Mouse (Mus musculus): Measurements from ENCODE around the gene Tiam1. TPM values are rescaled to one million over a fixed set of nuclear protein-coding genes. Genes with fewer than 3 reads are reported as not detected.

The Tiam1 gene
- polyA plus RNA-seq, 1 experiment, result 14.1 TPM

DNA sequence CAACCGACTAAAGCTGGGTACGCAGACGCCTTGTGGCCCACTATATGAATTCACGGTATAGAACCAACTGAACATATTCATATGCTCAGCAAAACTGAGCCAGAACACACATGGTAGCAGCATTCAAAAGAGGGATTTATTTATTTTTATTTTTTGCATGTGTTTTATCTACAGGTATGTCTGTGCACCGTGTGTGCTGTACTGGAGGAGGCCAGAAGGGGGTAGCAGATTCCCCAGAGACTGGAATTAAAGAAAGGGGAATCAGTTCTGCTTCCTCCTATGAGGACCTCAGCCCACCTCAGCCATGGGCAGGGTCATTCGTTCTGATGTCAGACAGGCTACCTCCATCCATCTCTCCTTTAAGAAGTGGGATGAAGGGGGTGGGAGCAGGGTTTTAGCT is 273.5 kb downstream of the Tiam1 start:
- no peak overlapping the region for H3K27ac ChIP-seq (ENCODE audit: control insufficient read depth, insufficient read depth, low read length)
- no peak for DNase-seq
- H3K4me1 ChIP-seq (replicated peaks; ENCODE audit: control insufficient read depth, insufficient read depth, low read length), result no peaks in the 10 kb centered on the region; the same call in 1 of the 2 replicates
- no peaks in the 10 kb centered on the region for H3K36me3 ChIP-seq (ENCODE audit: control insufficient read depth, insufficient read depth, low read length)
- H3K4me3 ChIP-seq (ENCODE audit: control insufficient read depth, insufficient read depth, low read length), result no peak overlapping the region
- WGBS, result over 99% methylated on average over 6 of the region's 6 CpGs
- no peaks in the 10 kb centered on the region for H3K27me3 ChIP-seq (ENCODE audit: control insufficient read depth, insufficient read depth, low read length)
- no peak for TF ChIP-seq POLR2A (IDR thresholded peaks at IDR 0.05; ENCODE audit: control insufficient read depth, extremely low read depth, insufficient read depth, low read length, poor library complexity)
- no peak for TF ChIP-seq CTCF (IDR thresholded peaks at IDR 0.05; ENCODE audit: borderline replicate concordance, control insufficient read depth, extremely low read depth, insufficient read depth, low read length, poor library complexity)

DNA sequence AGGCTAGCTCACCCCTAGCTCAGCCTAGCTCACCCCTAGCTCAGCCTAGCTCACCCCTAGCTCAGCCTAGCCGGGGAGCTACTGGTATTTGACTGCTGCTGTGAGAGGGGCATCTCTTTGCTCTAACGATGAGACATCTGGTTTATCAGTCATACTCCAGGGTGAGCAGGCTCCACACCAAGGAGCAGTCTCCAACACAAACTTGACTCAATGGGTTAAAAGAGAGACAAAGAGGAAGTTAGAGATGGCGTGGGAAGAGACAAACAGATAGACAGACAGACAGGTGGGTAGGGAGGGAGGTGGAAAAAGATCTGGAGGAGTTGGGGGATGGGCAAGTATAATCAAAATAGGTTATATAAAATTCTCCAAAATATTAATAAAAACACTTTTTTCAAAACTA is 275.1 kb downstream of the Tiam1 start:
- Histone ChIP-seq H3K27ac (ENCODE audit: control insufficient read depth, insufficient read depth, low read length) (no peak overlapping the region), H3K36me3 (ENCODE audit: control insufficient read depth, insufficient read depth, low read length) (no peaks in the 10 kb centered on the region), H3K4me1 (replicated peaks; ENCODE audit: control insufficient read depth, insufficient read depth, low read length) (no peaks in the 10 kb centered on the region; the same call in 1 of the 2 replicates), H3K4me3 (ENCODE audit: control insufficient read depth, insufficient read depth, low read length) (no peak overlapping the region), H3K27me3 (ENCODE audit: control insufficient read depth, insufficient read depth, low read length) (no peaks in the 10 kb centered on the region)
- WGBS, result 78% methylated on average over 3 of the region's 3 CpGs
- no peak for TF ChIP-seq CTCF (IDR thresholded peaks at IDR 0.05; ENCODE audit: borderline replicate concordance, control insufficient read depth, extremely low read depth, insufficient read depth, low read length, poor library complexity)
- no peak for TF ChIP-seq POLR2A (IDR thresholded peaks at IDR 0.05; ENCODE audit: control insufficient read depth, extremely low read depth, insufficient read depth, low read length, poor library complexity)
- no peak for DNase-seq

DNA sequence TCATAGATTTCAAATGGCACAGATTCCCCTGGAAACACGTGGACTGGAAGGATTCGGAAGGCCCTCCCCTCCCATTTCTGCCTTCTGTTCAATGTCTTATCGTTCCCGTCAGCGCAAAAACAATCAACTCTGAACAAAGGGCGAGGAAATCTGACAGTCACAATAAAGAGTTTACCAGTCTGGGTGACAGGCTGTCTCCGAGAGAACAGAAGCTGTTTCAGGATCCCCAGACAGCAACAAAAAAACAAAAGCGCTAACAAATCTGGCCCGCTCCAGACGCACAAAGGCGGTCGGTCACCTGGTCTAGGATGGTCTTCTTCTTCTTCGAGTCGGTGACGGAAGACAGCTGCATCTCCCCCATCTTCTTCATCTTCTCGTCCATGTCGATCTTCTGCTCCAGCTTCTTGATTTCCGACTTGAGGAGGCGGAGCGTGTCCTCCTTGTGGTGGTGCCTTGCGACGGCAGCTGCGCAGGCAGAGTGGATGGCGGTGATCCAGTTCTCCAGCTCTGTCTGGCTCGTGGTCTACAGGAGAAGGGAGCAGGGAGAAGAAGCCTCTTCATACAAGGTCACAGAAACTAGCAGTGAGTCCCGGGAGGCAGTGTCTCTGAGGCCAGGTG is 276.2 kb downstream of the Tiam1 start:
- TF ChIP-seq POLR2A (IDR thresholded peaks at IDR 0.05; ENCODE audit: control insufficient read depth, extremely low read depth, insufficient read depth, low read length, poor library complexity) (no peak), CTCF (IDR thresholded peaks at IDR 0.05; ENCODE audit: borderline replicate concordance, control insufficient read depth, extremely low read depth, insufficient read depth, low read length, poor library complexity) (no peak)
- H3K4me1 ChIP-seq (replicated peaks; ENCODE audit: control insufficient read depth, insufficient read depth, low read length), result no peaks in the 10 kb centered on the region; the same call in 1 of the 2 replicates
- 97% methylated on average over 26 of the region's 26 CpGs for WGBS
- no peak overlapping the region for H3K27ac ChIP-seq (ENCODE audit: control insufficient read depth, insufficient read depth, low read length)
- no peaks in the 10 kb centered on the region for H3K36me3 ChIP-seq (ENCODE audit: control insufficient read depth, insufficient read depth, low read length)
- DNase-seq, result no peak
- H3K4me3 ChIP-seq (ENCODE audit: control insufficient read depth, insufficient read depth, low read length), result no peak overlapping the region
- H3K27me3 ChIP-seq (ENCODE audit: control insufficient read depth, insufficient read depth, low read length), result no peaks in the 10 kb centered on the region

DNA sequence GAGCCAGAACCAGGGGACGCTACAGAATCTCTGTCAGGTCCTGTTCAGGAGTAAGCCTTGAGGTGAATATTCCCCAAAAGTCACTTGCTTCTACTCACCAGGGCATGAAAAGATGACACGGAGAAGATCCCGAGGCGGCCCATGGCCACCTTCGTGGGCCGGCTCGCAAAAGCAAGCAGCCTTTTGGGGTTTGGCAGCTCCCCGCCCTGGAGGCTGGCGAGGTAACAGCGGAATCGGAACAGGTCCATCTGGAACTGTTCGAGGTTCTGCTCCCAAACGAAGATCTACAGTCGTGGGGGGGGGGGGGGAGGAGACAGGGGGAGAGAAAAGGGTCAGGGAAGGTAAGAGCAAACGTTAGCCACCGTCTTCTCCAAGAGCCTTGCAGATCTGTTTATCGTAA is 278.4 kb downstream of the Tiam1 start:
- no peak for DNase-seq
- TF ChIP-seq CTCF (IDR thresholded peaks at IDR 0.05; ENCODE audit: borderline replicate concordance, control insufficient read depth, extremely low read depth, insufficient read depth, low read length, poor library complexity), result no peak
- TF ChIP-seq POLR2A (IDR thresholded peaks at IDR 0.05; ENCODE audit: control insufficient read depth, extremely low read depth, insufficient read depth, low read length, poor library complexity), result no peak

DNA sequence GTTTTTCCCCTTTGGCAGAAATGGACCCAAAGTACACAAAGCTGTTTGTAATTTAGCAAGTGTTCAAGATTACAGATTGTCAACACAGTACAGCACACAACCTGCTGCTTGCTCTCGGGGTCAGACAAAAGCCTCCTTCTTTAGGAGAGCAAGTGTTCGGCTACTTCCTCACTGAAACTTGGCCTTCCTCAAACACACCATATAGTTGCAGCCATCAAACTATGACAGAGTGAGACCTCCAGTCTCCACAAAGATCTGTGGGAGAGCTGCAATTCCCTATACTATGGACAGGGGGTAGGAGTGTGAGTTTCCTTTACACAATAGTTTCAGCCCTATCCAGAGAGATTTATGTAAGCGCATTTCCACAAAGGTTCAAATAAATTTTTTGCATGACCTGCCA is 278.9 kb downstream of the Tiam1 start:
- Histone ChIP-seq H3K36me3 (ENCODE audit: control insufficient read depth, insufficient read depth, low read length) (no peaks in the 10 kb centered on the region), H3K4me3 (ENCODE audit: control insufficient read depth, insufficient read depth, low read length) (no peak overlapping the region), H3K27me3 (ENCODE audit: control insufficient read depth, insufficient read depth, low read length) (no peaks in the 10 kb centered on the region), H3K27ac (ENCODE audit: control insufficient read depth, insufficient read depth, low read length) (no peak overlapping the region), H3K4me1 (replicated peaks; ENCODE audit: control insufficient read depth, insufficient read depth, low read length) (no peaks in the 10 kb centered on the region)
- 92% methylated on average over 3 of the region's 3 CpGs for WGBS
- no peak for TF ChIP-seq POLR2A (IDR thresholded peaks at IDR 0.05; ENCODE audit: control insufficient read depth, extremely low read depth, insufficient read depth, low read length, poor library complexity)
- no peak for TF ChIP-seq CTCF (IDR thresholded peaks at IDR 0.05; ENCODE audit: borderline replicate concordance, control insufficient read depth, extremely low read depth, insufficient read depth, low read length, poor library complexity)
- DNase-seq, result no peak

More for the DNA sequence above, 278.4 kb downstream of the Tiam1 start:
- H3K36me3 ChIP-seq (ENCODE audit: control insufficient read depth, insufficient read depth, low read length), result no peaks in the 10 kb centered on the region
- H3K27me3 ChIP-seq (ENCODE audit: control insufficient read depth, insufficient read depth, low read length), result no peaks in the 10 kb centered on the region
- no peak overlapping the region for H3K27ac ChIP-seq (ENCODE audit: control insufficient read depth, insufficient read depth, low read length)
- H3K4me1 ChIP-seq (replicated peaks; ENCODE audit: control insufficient read depth, insufficient read depth, low read length), result no peaks in the 10 kb centered on the region
- WGBS, result 96% methylated on average over 17 of the region's 17 CpGs
- H3K4me3 ChIP-seq (ENCODE audit: control insufficient read depth, insufficient read depth, low read length), result no peak overlapping the region

DNA sequence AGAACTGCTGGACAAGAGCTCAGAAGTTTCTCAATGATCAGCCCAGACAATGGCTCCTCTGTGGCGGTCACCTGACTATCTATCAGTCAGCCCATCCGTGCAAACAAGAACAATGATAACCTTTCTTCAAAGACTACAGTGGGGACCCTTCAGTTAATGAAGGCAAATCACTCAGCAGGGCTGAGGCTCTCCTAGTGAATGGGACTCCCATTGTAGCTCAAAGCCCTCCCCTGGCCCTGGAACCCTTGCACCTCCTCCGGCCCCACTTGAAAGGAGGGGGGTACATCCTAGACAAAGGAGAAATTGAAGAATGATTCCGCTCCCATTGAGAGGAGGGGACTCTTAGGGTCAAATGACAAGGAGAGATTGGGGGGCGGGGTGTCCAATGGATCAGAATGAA is 280.3 kb downstream of the Tiam1 start:
- Histone ChIP-seq H3K36me3 (ENCODE audit: control insufficient read depth, insufficient read depth, low read length) (no peaks in the 10 kb centered on the region), H3K4me3 (ENCODE audit: control insufficient read depth, insufficient read depth, low read length) (no peak overlapping the region), H3K27ac (ENCODE audit: control insufficient read depth, insufficient read depth, low read length) (no peak overlapping the region), H3K27me3 (ENCODE audit: control insufficient read depth, insufficient read depth, low read length) (no peaks in the 10 kb centered on the region), H3K4me1 (replicated peaks; ENCODE audit: control insufficient read depth, insufficient read depth, low read length) (no peaks in the 10 kb centered on the region)
- no peak for TF ChIP-seq CTCF (IDR thresholded peaks at IDR 0.05; ENCODE audit: borderline replicate concordance, control insufficient read depth, extremely low read depth, insufficient read depth, low read length, poor library complexity)
- TF ChIP-seq POLR2A (IDR thresholded peaks at IDR 0.05; ENCODE audit: control insufficient read depth, extremely low read depth, insufficient read depth, low read length, poor library complexity), result no peak
- whole genome bisulfite sequencing, result 93% methylated on average over 5 of the region's 5 CpGs
- DNase-seq, result no peak

DNA sequence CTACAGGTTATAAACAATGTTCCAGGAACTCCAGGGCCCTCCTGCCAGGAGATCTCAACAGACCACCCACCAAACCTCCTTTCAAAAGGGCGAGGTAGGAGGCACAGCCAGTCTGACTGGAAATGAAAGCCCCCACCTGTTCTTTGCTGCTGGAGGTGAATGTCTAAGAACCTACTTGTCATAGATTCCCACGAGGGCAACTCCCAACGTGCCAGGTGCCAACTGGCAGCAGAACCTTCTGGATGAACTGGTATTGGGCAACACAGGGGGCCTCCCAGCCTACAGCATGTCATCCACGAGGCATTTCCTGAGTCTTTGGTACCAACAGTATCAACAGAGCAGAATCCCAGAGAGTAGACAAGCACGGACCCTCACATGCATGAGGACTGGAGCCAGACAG is 282.0 kb downstream of the Tiam1 start:
- no peaks in the 10 kb centered on the region for H3K36me3 ChIP-seq (ENCODE audit: control insufficient read depth, insufficient read depth, low read length)
- no peaks in the 10 kb centered on the region for H3K27me3 ChIP-seq (ENCODE audit: control insufficient read depth, insufficient read depth, low read length)
- TF ChIP-seq CTCF (IDR thresholded peaks at IDR 0.05; ENCODE audit: borderline replicate concordance, control insufficient read depth, extremely low read depth, insufficient read depth, low read length, poor library complexity) (no peak), POLR2A (IDR thresholded peaks at IDR 0.05; ENCODE audit: control insufficient read depth, extremely low read depth, insufficient read depth, low read length, poor library complexity) (no peak)
- no peak overlapping the region for H3K27ac ChIP-seq (ENCODE audit: control insufficient read depth, insufficient read depth, low read length)
- WGBS, result 91% methylated on average over 5 of the region's 5 CpGs
- DNase-seq, result no peak
- H3K4me3 ChIP-seq (ENCODE audit: control insufficient read depth, insufficient read depth, low read length), result no peak overlapping the region
- no peaks in the 10 kb centered on the region for H3K4me1 ChIP-seq (replicated peaks; ENCODE audit: control insufficient read depth, insufficient read depth, low read length)
